Comparison of ENCODE assay signal across 15 mouse cellular contexts in the genomic region with DNA sequence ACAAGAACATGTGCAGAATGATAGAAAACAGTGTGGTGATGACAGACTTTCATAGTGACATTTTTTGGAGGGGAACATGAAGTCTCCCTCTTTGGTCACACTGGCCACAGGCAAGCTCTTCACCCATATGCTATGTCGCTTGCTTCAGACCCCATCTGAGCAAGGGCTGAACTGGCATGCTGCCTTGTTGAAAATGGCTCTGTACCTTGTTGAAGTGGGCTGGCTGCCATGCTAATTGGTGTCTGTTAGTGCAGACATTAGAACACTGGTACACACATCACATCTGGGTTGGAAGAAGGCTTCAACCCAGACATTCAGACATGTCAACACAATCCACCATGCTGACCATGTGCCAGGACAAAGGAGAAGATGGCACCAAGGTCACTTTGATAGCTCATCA.
"Had no signal": no experiment of that assay in that cellular context is flagged by ENCODE, and none has a peak within 500 bp of the region (broad histone marks: within the 10 kb centered on the region; RNA-seq: fewer than 3 reads in every experiment).

No protein-coding gene starts in this region.

- H3K4me3 ChIP-seq: lung, embryonic 15.5 days; megakaryocyte, embryonic 14.5 days; midbrain, embryonic 13.5 days; midbrain, embryonic 15.5 days; neural tube, embryonic 12.5 days had no signal

- H3K4me1 ChIP-seq: lung, embryonic 15.5 days; megakaryocyte, embryonic 14.5 days; midbrain, embryonic 13.5 days; midbrain, embryonic 15.5 days; neural tube, embryonic 12.5 days had no signal

- DNase-seq: lung, adult 2 months; lung, postnatal 14 days; lung, postnatal 36 days; right cerebral cortex, postnatal 25 days; right cerebral cortex, postnatal 4 days; spleen, adult 18-20 months; thymus, adult 18-20 months; thymus, postnatal 14 days; thymus, postnatal 36 days had no signal

- H3K9me3 ChIP-seq: lung, embryonic 15.5 days; megakaryocyte, embryonic 14.5 days; midbrain, embryonic 13.5 days; midbrain, embryonic 15.5 days; neural tube, embryonic 12.5 days had no signal

- H3K9ac ChIP-seq: lung, embryonic 15.5 days; midbrain, embryonic 13.5 days; midbrain, embryonic 15.5 days; neural tube, embryonic 12.5 days had no signal

- H3K27ac ChIP-seq: lung, embryonic 15.5 days; macrophage; midbrain, embryonic 13.5 days; midbrain, embryonic 15.5 days; neural tube, embryonic 12.5 days had no signal

- H3K36me3 ChIP-seq: lung, embryonic 15.5 days; midbrain, embryonic 13.5 days; midbrain, embryonic 15.5 days; neural tube, embryonic 12.5 days had no signal

- H3K27me3 ChIP-seq: lung, embryonic 15.5 days; midbrain, embryonic 13.5 days; midbrain, embryonic 15.5 days; neural tube, embryonic 12.5 days had no signal
